23 mouse cellular contexts compared by ENCODE assay signal in genomic region chr6:5386486-5386885, GRCm38 (mm10). TPM values are rescaled to one million over a fixed set of nuclear protein-coding genes. Genes with fewer than 3 reads are reported as not detected.
DNase-seq lines count a peak whose midpoint lies in the region; ATAC-seq and TF ChIP-seq lines count a peak whose summit lies in the region.
"Had no signal": no experiment of that assay in that cellular context is flagged by ENCODE, and none has a peak within 500 bp of the region (broad histone marks: within the 10 kb centered on the region; RNA-seq: fewer than 3 reads in every experiment).

No protein-coding gene starts in this region.

- DNase-seq in embryo, embryonic 10 days (ENCODE audit: low spot score) = peak; percentile 3
- no peak for DNase-seq in embryo, embryonic 10.5 days (ENCODE audit: low spot score)
- peak; percentile 4 for DNase-seq in midbrain, embryonic 10.5 days (ENCODE audit: low spot score)
- no peak for DNase-seq in G1E (ENCODE audit: low spot score)
- no peak for DNase-seq in ovary, postnatal 14 days (ENCODE audit: low spot score)
- DNase-seq: adrenal gland, adult 2 months; adrenal gland, postnatal 14 days; cerebellum, adult 11 months; cerebellum, adult 2 months; cerebellum, adult 9-11 months; cerebellum, postnatal 25 days; gastrocnemius, postnatal 10 days; heart, adult 18-20 months; heart, postnatal 36 days had no signal

- H3K36me3 ChIP-seq in midbrain, embryonic 10.5 days = no peaks in the 10 kb centered on the region
- H3K36me3 ChIP-seq in midbrain, embryonic 15.5 days (replicated peaks) = no peaks in the 10 kb centered on the region
- no peaks in the 10 kb centered on the region for H3K36me3 ChIP-seq in G1E (replicated peaks)
- H3K36me3 ChIP-seq: forebrain, embryonic 10.5 days; hindbrain, embryonic 10.5 days; hindbrain, embryonic 13.5 days; intestine, embryonic 15.5 days had no signal

- no peak for TF ChIP-seq CTCF in G1E (IDR thresholded peaks at IDR 0.05; ENCODE audit: low read depth, low read length)

- no peak overlapping the region for H3K9ac ChIP-seq in midbrain, embryonic 15.5 days
- H3K9ac ChIP-seq: forebrain, embryonic 13.5 days; hindbrain, embryonic 13.5 days; intestine, embryonic 15.5 days had no signal

- peaks cover 73% of the 10 kb centered on the region for H3K4me1 ChIP-seq in midbrain, embryonic 10.5 days
- H3K4me1 ChIP-seq in midbrain, embryonic 15.5 days = peaks cover 35% of the 10 kb centered on the region
- peaks cover 29% of the 10 kb centered on the region for H3K4me1 ChIP-seq in G1E (ENCODE audit: insufficient read depth, low read depth, low read length)

- H3K9me3 ChIP-seq in midbrain, embryonic 10.5 days (replicated peaks) = no peaks in the 10 kb centered on the region
- H3K9me3 ChIP-seq in midbrain, embryonic 15.5 days = no peaks in the 10 kb centered on the region
- no peaks in the 10 kb centered on the region for H3K9me3 ChIP-seq in G1E (replicated peaks)
- H3K9me3 ChIP-seq: forebrain, embryonic 10.5 days; forebrain, embryonic 13.5 days; hindbrain, embryonic 10.5 days; hindbrain, embryonic 13.5 days; intestine, embryonic 15.5 days had no signal

- H3K4me3 ChIP-seq in midbrain, embryonic 10.5 days = no peak overlapping the region
- no peak overlapping the region for H3K4me3 ChIP-seq in midbrain, embryonic 15.5 days
- no peak overlapping the region for H3K4me3 ChIP-seq in G1E (ENCODE audit: low read depth, low read length)
- H3K4me3 ChIP-seq: forebrain, embryonic 10.5 days; forebrain, embryonic 13.5 days; hindbrain, embryonic 10.5 days; hindbrain, embryonic 13.5 days; intestine, embryonic 15.5 days had no signal

- no peaks in the 10 kb centered on the region; the same call in 1 of the 2 replicates for H3K27me3 ChIP-seq in midbrain, embryonic 10.5 days (ENCODE audit: low read depth, poor library complexity, severe bottlenecking)
- no peaks in the 10 kb centered on the region for H3K27me3 ChIP-seq in midbrain, embryonic 15.5 days (replicated peaks)
- peaks cover 12% of the 10 kb centered on the region for H3K27me3 ChIP-seq in G1E (ENCODE audit: insufficient read depth, low read length)
- H3K27me3 ChIP-seq: hindbrain, embryonic 13.5 days; intestine, embryonic 15.5 days had no signal

- WGBS in midbrain, embryonic 10.5 days = 82% methylated on average over 4 of the region's 4 CpGs
- 88% methylated on average over 4 of the region's 4 CpGs for WGBS in midbrain, embryonic 15.5 days

- H3K4me2 ChIP-seq in midbrain, embryonic 15.5 days = no peak overlapping the region
- H3K4me2 ChIP-seq: forebrain, embryonic 13.5 days; hindbrain, embryonic 13.5 days; intestine, embryonic 15.5 days had no signal

- no peak overlapping the region for H3K27ac ChIP-seq in midbrain, embryonic 10.5 days (replicated peaks)
- H3K27ac ChIP-seq in midbrain, embryonic 15.5 days = no peak overlapping the region
- H3K27ac ChIP-seq: forebrain, embryonic 10.5 days; forebrain, embryonic 13.5 days; hindbrain, embryonic 10.5 days; hindbrain, embryonic 13.5 days; intestine, embryonic 15.5 days had no signal

- no peak for ATAC-seq in midbrain, embryonic 15.5 days (replicated peaks)
- ATAC-seq in G1E (ENCODE audit: extremely low read depth, insufficient number of reproducible peaks, low FRiP score, poor library complexity, severe bottlenecking) = 0 out of 2 replicates have a peak, but pooled peaks have one; percentile 15
- ATAC-seq: forebrain, embryonic 13.5 days; forebrain, embryonic 16.5 days; hindbrain, embryonic 16.5 days; intestine, embryonic 15.5 days had no signal

RNA-seq across cellular contexts. Expression of gene Asb4, which starts 3.3 kb away (rescaled TPM):
- polyA plus RNA-seq in midbrain, embryonic 10.5 days (2016; fragmentation: Nextera tagmentation; extraction: Ambion mirVana) = 25.3 and 25.7 TPM in 2 replicates
- polyA plus RNA-seq in midbrain, embryonic 15.5 days (2015; fragmentation: Nextera tagmentation; extraction: Ambion mirVana) = 17.5 and 17.6 TPM in 2 replicates
- not detected in 2 replicates for total RNA-seq in G1E (2014; fragmentation: Nextera tagmentation)
- not detected in 2 replicates for total RNA-seq in G1E (2017)
- polyA plus RNA-seq in G1E (2012) = 0.02 TPM in 1 of 2 replicates, not detected in the other
- total RNA-seq: common myeloid progenitor, adult 5-6 weeks had no signal

Comparison
In these comparisons a context has a peak if more than half of its experiments do, and no peak if none do; other contexts are left out.
1. DNase-seq: peak in embryo, embryonic 10 days (single experiment) and midbrain, embryonic 10.5 days (single experiment); none in embryo, embryonic 10.5 days (single experiment), G1E (single experiment) and ovary, postnatal 14 days (single experiment).
2. RNA of gene Asb4, which starts 3.3 kb away (polyA plus RNA-seq): 25.3 to 25.7 TPM in midbrain, embryonic 10.5 days and 17.5 to 17.6 TPM in midbrain, embryonic 15.5 days; 0.02 TPM in G1E; every median in the first group is over 10 times any median in the second.